Mouse (Mus musculus) bone marrow, adult 2 months (tissue): ENCODE results near the gene Cxcr4. TPM values are rescaled to one million over a fixed set of nuclear protein-coding genes. Genes with fewer than 3 reads are reported as not detected.
A peak's percentile ranks its signal among the peaks of the same experiment; 100 is the strongest.

ENCODE experiments used
- H3K27ac ChIP-seq: fragments of 200-500 bp; 2 replicates; pipeline ENCODE4 v1.5.1; 2012; ENCODE audit warnings: low read depth, mild to moderate bottlenecking, control low read depth, inconsistent platforms, low read length; ENCODE audit not compliant: control insufficient read depth, poor library complexity, insufficient read depth
- H3K4me1 ChIP-seq: fragments of 200-500 bp; 2 replicates; pipeline ENCODE4 v1.6.1; 2011; ENCODE audit warnings: low read length; ENCODE audit not compliant: control insufficient read depth, insufficient read depth
- H3K4me3 ChIP-seq: fragments of 200-500 bp; replicated peaks from 2 replicates; pipeline ENCODE3; 2011; ENCODE audit warnings: mild to moderate bottlenecking, low read depth, low read length, control low read depth; ENCODE audit not compliant: control insufficient read depth
- CTCF ChIP-seq: fragments of 200-500 bp; IDR thresholded peaks from 2 replicates; pipeline ENCODE4 v1.5.1; 2011; ENCODE audit warnings: low read length, control low read depth; ENCODE audit not compliant: control insufficient read depth, insufficient read depth
- POLR2A ChIP-seq: fragments of 200-500 bp; IDR thresholded peaks from 2 replicates; pipeline ENCODE4 v1.6.1; 2011; ENCODE audit warnings: low read depth, mild to moderate bottlenecking, control low read depth, low read length, borderline replicate concordance; ENCODE audit not compliant: control insufficient read depth
- WGBS: fragments of 180-500 bp; shearing (Covaris S2); methylation state at CpG from one replicate; pipeline ENCODE4 v1.1.7; 2018; 5-methylcytosine and 5-hydroxymethylcytosine counted together
- polyA plus RNA-seq: library from polyadenylated mRNA; stranded (reverse); fragments of >200 nt; gene quantifications from 2 replicates; pipeline ENCODE4 v1.2.4, GENCODE M21; 2011; ENCODE audit warnings: low replicate concordance; ENCODE audit not compliant: missing spikeins, insufficient read depth, insufficient read length

The Cxcr4 gene
- polyA plus RNA-seq, 1 experiment: 162 TPM

GRCm38 (mm10) chr1:128623594-128623887 is 31.4 kb upstream of the Cxcr4 start:
- TF ChIP-seq CTCF (no peak), POLR2A (no peak)
- Histone ChIP-seq H3K27ac (no peak overlapping the region), H3K4me1 (peaks cover 11% of the 10 kb centered on the region), H3K4me3 (no peak overlapping the region)
- 33% methylated on average over 4 of the region's 4 CpGs for WGBS

- Histone ChIP-seq H3K27ac (0 out of 2 replicates have a peak overlapping the region, but pooled peaks have one; percentile 15), H3K4me1 (peaks cover 11% of the 10 kb centered on the region), H3K4me3 (no peak overlapping the region)
- WGBS: 5% methylated on average over 9 of the region's 9 CpGs
- TF ChIP-seq CTCF (no peak), POLR2A (no peak)
Observed at GRCm38 (mm10) chr1:128622867-128623593, 30.9 kb upstream of the Cxcr4 start.

DNA sequence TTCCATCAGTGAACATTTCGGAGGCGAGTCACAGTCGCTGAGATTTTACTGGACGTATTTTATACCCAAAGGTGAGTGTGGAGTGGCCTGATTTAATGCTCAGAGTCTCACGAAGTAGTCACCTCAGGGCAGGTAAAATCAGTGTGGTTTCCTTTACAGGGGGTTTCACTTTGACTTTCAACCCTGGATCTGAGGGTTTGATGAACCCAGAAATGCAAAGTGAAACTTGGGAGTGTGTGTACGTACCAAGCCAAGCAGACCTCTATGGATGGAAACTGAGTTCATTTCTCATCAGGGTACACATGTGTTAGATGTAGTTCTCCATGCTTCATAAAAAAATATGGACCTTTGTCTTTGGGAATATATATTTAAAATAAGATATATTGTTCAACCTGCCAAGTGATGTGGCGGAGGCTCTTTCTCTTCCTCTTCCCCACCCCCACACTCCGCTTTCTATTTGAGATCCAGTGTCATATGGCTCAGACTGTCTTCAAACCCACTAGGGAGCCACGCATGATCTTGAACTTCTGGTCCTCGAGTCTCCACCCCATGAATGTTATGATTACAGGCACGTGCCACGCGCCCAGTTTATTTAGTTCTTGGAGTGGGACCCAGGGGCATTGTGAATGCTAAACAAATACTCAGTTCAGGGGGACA is 25.7 kb upstream of the Cxcr4 start:
- no peak for TF ChIP-seq POLR2A
- TF ChIP-seq CTCF: no peak
- WGBS: 77% methylated on average over 13 of the region's 13 CpGs
- H3K4me1 ChIP-seq: peaks cover 8% of the 10 kb centered on the region; the same call in 1 of the 2 replicates

GRCm38 (mm10) chr1:128616586-128616985 is 24.5 kb upstream of the Cxcr4 start:
- H3K27ac ChIP-seq: no peak overlapping the region; the same call in 1 of the 2 replicates
- 75% methylated on average over 2 of the region's 2 CpGs for WGBS
- peaks cover 9% of the 10 kb centered on the region; the same call in 1 of the 2 replicates for H3K4me1 ChIP-seq
- TF ChIP-seq POLR2A: no peak
- no peak for TF ChIP-seq CTCF
- no peak overlapping the region for H3K4me3 ChIP-seq

More for the DNA sequence above, 25.7 kb upstream of the Cxcr4 start:
- H3K4me3 ChIP-seq: no peak overlapping the region
- no peak overlapping the region for H3K27ac ChIP-seq

GRCm38 (mm10) chr1:128615459-128615806 is 23.3 kb upstream of the Cxcr4 start:
- H3K27ac ChIP-seq: peak overlapping the region; percentile 81

GRCm38 (mm10) chr1:128614653-128615458 is 22.8 kb upstream of the Cxcr4 start:
- peaks cover 9% of the 10 kb centered on the region; the same call in 1 of the 2 replicates for H3K4me1 ChIP-seq
- H3K4me3 ChIP-seq: no peak overlapping the region
- WGBS: under 1% methylated on average over 7 of the region's 7 CpGs
- peak overlapping the region; percentile 90 for H3K27ac ChIP-seq
- no peak for TF ChIP-seq POLR2A
- TF ChIP-seq CTCF: no peak

More at GRCm38 (mm10) chr1:128615459-128615806, 23.3 kb upstream of the Cxcr4 start:
- TF ChIP-seq CTCF (no peak), POLR2A (no peak)
- WGBS: 3% methylated on average over 2 of the region's 2 CpGs
- Histone ChIP-seq H3K4me3 (no peak overlapping the region), H3K4me1 (peaks cover 9% of the 10 kb centered on the region; the same call in 1 of the 2 replicates)

DNA sequence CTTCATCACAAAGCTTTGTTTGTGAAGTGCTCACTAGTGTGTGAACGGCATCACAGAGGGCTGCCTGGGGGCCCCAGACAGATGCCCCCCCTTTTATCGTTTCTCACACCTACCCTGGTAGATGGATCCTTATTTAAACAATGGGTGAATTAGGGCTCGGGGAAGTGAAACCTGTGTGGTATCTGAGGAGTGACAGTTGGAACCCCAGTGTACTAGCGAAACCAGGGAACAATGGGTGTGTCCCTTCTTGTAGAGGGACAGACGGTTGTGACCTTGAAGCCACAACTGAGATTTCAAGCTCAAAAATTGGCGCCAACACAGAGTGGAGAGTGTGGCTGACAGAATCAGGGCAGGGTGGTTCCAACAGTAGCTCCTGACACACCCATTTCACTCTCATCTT is 16.0 kb upstream of the Cxcr4 start:
- TF ChIP-seq POLR2A (no peak), CTCF (no peak; the same call in 1 of the 2 replicates)
- H3K4me3 ChIP-seq: no peak overlapping the region
- H3K27ac ChIP-seq: peak overlapping the region; percentile 48; the same call in 1 of the 2 replicates
- H3K4me1 ChIP-seq: peaks cover 14% of the 10 kb centered on the region
- 12% methylated on average over 6 of the region's 6 CpGs for WGBS

GRCm38 (mm10) chr1:128607423-128607822 is 15.3 kb upstream of the Cxcr4 start:
- Histone ChIP-seq H3K4me1 (peaks cover 13% of the 10 kb centered on the region), H3K27ac (peak overlapping the region; percentile 75; the same call in 1 of the 2 replicates), H3K4me3 (no peak overlapping the region)
- 52% methylated on average over 3 of the region's 3 CpGs for WGBS
- TF ChIP-seq POLR2A (no peak), CTCF (no peak)
